Mouse (Mus musculus) right cerebral cortex, postnatal 10 days (tissue): ENCODE measurements around the gene Arhgef10l.
A peak's percentile ranks its signal among the peaks of the same experiment; 100 is the strongest.
"Not testable (repeated sequence)": the region's sequence is repeated elsewhere in the genome, so short reads cannot be mapped to it uniquely, and the experiment has no call there.

Experiments
- DNase-seq, 2 experiments: peaks; one replicate each; pipeline ENCODE4 v3.0.0; 2021; ENCODE audit warnings: low spot score in 2 of 2

The Arhgef10l gene

DNA sequence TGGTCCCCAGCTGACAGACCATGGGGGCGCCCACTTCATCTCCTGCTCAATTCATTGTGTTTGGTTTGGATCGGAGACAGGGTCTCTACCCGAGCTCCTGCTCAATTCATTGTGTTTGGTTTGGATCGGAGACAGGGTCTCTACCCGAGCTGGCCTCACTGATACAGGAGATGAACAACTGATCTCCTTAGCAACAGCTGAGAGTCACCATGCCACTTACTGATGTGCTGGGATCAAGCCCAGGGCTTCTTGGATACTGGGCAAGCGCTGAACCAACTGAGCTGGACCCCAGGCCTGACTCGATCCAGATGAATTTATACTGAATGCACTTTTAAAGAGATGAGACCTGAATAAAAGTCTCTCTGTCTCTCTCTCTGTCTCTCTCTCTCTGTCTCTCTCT lies 59.6 kb downstream of the Arhgef10l start:
- no peak for DNase-seq

DNA sequence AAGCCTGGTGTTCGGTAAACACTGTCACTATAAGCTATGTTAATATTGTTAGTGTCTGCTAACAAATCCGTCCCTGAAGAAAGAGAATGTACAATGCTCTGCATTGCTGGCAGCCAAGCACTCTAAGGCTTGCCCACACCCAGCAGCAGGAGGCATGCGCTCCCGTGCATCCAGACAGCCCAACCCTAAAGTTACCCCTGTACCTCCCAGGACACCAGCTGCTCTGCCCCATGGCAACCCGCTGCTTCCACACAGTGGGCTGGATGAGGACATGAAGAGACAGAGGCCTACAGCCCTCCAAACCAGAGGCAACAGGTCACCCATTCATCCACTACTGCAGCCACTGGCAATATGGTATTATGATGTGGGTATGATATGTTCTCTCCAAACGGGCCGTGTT lies 60.0 kb downstream of the Arhgef10l start:
- DNase-seq: no peak

DNA sequence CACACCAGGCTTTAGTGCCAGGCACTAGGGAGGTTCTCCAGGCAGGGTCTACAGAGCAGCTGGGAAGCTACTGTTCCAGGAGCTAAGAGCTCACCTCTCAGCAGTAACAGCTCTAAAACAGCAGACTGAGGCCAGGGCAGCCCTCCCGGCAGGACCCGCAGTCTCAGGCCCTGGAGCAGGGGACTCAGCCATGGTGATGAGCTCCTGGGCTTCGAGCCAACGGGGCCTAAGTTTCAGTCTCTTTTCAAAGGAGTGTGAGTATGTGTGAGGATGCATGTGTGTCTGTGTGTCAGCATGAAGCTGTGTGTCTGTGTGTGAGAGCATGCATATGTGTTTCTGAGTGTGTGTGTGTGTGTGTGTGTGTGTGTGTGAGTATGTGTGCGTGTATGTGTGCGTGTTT lies 60.6 kb downstream of the Arhgef10l start:
- DNase-seq: peak in 1 of 2 experiments; percentile 56

DNA sequence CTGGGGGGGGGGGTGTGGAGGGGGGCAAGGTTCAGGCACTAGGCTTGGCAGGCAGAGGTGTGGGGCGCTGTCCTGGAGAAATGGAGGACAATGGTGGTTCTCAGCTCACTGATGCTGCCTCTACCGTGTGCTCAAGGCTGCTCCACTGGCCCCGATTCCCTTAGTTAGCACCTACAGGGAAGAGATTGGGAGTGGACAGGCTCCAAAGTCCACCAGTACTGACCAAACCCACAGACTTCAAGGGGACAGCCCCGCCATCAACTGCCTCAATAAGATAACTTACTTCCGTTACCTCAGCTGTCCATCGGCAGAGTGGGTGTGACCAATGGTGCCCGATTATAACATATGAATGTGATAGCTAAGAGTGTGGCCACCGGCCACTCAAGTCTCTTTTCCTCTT lies 61.3 kb downstream of the Arhgef10l start:
- DNase-seq: no peak

DNA sequence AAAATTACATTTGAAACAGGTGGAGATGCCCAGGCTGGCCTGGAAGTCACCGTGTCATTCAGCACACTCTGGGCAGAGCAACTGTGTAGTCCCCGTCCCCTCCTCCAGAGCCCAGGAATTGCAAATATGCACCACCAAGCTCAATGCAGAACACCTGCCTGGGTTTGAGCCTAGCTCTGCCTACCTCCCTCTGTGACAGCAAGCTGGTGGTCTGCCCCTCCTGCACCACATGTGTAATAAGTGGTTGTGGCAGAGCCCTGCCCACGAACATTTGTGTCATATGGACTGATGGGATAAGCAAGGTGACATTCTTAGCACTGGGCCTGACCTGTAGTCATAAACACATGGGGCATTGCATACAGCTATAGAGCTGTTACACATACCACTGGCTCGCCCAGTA lies 63.8 kb downstream of the Arhgef10l start:
- no peak for DNase-seq

DNA sequence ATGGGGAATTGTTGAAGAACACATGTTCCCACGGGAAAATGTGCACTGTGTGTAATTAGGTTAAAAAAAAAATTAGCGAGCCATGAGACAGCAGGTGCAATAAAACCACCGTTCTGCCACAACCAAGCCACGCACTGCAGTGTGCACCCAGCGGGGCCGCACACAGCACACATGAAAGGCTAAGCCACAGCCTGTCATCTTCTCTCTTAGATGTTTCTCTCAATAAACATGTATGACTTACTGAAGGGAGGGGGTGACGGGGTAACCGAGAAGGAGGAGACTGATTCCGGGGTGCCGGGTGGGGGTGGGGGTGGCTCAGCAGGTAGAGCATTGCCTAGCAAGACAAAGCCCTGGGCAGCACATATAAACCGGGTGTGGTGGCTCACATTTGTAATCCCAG lies 64.7 kb downstream of the Arhgef10l start:
- no peak for DNase-seq

DNA sequence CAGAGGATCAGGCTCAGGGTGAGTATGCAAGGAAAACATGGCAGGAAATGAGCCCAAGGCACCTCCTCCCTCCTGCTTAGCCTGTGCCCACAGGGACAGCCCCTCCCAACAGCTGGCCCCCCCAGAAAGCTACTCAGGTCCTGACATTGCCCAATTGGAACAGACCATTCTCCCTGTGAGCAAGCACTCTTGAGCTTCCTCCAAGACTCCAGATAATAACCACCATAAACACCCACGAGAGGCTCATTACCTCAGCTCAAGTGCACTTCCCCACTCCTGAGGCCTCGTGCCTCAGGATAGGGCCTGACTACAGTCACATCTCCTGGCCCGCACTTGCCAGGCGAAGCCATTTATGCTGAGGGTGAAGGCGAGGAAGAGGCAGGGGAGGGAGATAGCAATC lies 67.0 kb downstream of the Arhgef10l start:
- DNase-seq: no peak

DNA sequence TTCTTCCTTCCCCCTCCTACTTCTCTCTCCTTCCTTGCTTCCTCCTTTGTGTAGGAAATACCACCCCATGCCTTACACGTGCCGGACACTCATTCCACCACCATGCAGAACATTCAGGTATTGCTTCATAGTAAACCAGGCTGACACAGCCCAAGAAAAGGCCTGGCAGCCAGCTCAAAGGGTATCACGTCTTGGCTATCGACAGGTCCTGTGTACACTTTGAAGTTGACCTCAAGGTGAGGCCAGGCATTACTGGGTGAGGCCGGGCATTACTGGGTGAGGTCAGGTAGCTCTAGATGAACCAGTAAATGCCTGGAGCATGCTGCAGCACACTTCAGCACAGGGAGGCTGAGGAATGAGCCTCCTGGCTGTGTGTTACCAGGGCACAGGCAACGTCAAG lies 67.9 kb downstream of the Arhgef10l start:
- no peak for DNase-seq

DNA sequence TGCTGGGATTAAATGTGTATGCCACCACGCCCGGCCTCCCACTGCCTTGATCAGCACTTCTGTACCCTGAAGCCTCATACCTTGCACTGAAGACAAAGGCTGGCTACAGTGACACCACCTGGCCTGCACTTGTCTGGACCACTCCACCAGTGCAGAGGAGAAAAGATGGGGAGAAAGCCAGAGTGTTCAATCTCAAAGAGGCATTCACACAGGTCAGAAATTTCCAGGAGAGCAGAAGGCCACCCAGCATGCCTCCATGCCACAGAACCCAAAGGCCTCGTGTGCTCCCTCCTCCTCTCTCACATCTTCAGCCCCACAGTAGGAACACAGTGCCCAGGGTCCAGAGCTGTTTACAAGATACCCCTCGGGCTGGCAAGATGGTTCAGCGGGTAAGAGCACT lies 68.4 kb downstream of the Arhgef10l start:
- DNase-seq: no peak

DNA sequence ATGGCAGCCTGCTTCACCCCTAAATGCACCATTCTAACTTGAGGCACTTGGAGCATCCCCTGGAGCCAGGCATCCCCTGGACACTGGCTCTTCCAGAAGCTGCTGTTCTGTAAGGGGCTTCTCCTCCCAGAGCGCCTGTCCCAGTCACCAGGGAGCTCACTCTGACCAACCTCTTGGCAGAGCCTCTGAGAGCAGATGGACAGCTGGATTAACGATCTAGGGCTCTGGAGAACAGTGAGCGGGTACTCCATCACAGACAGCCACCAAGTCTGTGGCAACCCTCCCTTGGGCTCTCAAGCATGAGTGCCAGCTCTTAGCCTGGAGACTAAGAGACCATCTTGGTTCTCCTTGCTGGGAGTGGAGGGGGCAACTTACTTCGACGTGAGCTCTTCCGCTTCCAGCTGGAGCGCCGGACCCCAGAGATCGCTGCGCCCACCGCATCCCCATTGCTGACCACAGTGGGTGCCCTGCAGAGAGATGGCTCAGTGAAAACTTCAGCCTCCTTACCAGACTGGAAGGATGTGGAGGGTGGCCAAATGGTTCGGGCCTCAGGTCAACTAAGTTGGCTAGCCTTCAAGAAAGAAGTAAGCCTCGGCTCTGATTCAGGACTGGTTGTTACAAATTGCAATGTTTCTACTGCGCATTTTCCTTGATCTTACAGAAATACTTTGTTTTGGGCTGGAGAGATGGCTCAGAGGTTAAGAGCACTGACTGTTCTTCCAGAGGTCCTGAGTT lies 71.9 kb downstream of the Arhgef10l start:
- DNase-seq: no peak

DNA sequence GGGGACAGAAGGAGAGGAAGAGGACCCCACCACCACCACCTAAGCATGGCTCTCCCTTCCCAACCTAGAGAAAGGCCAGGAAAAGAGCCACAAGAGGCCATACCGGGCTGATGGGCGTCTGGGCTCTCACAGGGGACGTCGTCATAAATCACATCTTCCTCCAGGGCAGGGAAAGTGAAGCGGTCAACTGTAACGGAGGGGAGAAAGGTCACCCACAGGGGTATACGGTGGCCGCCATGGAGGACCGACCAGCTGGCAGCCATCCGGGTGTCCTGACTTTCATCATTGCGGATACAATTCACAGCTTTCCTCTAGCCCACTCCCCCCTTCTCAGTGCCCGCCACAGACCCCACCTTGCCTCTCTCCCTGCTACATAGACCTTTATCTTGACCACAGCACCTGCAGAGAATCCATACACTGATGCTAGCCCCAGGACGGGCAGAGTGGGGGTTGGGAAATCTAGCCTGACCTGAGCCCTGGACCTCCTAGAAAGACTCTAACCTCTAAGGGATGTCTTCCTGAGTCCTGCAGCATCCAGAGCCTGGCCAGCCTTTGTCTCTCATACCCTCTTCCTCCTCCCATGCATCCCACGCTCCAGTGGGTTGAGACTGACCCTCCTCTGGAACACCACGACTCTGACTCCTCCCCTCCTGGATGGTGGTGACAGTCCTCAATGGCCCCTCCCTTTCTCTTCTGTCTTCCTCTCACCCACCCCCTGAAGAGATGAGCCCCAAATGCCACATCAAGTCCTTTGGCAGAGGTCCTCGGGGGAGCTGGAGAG lies 72.6 kb downstream of the Arhgef10l start:
- no peak for DNase-seq

DNA sequence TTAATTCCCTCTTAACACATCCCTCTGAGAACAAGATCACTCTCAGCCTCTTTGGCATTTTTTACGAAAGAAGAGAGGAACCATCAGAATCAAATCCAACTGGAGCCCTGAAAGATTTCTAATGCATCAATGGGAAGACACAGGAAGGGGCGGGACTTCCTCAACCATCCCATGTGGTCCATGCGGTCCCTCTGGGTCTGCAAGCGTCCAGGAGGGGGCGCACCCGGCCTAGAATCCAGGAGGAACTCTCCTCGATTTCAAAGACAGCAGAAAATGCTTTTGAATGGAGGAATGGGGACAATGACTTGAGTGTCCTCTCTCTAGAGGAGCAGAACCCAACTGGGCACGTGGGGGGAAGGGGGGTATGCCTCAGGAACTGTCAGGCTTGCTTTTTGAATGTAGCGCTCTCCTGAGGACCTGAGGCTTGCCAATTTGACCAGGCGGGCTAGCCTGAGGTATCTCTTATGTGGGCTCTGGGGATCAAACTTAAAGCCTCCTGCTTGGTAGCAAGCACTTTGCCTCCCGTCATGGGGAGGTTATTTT lies 73.5 kb downstream of the Arhgef10l start:
- DNase-seq: peak; percentile 83 to 88

DNA sequence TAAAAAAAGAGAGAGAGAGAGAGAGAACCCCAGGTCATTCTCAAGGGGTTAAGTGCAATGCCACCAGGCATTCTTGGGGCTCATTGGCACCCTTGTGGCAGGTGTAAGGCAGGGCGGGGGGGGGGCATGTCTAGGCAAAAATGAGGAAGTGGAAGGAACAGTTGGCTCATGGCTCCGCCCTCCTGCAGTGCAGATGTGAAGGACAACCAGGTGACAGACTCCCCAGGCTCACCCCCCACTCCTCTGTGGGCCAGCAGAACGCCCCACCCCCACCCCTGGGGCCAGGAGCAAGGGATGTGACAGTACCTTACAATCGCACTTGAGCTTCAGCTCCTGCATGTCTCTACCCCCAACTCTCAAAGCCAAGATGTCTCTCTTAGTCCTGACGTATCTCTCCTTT lies 79.3 kb downstream of the Arhgef10l start:
- DNase-seq: no peak

DNA sequence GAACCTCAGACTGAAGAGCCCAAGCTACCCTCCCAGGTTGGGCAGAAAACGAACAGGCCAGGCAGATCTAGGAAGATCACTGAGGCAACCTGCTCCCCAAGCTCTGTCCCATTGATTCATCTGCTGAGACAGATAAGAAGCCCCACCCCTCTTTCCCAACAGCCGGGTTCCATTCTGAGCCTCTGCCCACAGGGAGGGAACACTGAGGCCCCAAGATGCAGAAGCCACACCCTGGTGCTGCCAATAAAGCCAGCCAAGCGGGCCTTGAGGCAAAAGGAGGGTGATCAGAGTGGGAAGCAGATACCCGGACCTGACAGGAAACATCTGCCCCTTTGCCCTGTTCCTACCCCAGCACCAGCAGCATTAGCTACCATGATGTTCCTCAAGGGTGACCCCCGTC lies 81.6 kb downstream of the Arhgef10l start:
- DNase-seq: no peak

DNA sequence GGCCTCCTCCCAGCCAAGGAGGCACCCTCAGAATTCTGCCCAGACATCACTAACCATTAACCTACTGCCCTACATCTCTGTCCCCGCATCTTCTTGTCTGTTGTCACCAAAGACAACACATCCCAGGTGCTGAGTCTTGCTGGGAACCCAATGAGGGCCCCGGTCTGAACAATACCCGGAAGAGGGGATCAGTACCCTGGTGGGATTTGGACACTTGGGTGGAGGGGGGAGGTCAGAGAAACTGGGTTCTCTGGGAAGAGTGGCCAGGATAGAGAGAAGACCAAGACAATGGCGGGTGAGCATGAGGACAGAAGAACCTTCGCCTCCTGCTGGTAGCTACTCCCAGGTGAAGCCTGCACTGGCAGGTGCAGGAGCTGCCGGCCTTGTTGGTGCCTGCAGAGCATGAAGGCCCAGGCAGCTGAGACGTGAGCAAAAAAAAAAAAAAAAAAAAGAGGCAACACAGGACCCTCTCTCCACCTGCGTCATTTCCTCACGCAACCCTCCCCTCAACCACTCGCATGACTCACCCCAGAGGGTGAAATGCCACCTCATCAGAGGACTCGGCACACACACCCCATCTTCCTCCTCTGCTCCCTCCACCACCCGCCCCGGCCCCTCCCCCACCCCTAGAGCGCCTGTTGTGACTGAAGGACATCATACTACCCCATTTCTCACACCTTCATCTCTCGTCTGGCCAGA lies 83.3 kb downstream of the Arhgef10l start:
- no peak for DNase-seq

DNA sequence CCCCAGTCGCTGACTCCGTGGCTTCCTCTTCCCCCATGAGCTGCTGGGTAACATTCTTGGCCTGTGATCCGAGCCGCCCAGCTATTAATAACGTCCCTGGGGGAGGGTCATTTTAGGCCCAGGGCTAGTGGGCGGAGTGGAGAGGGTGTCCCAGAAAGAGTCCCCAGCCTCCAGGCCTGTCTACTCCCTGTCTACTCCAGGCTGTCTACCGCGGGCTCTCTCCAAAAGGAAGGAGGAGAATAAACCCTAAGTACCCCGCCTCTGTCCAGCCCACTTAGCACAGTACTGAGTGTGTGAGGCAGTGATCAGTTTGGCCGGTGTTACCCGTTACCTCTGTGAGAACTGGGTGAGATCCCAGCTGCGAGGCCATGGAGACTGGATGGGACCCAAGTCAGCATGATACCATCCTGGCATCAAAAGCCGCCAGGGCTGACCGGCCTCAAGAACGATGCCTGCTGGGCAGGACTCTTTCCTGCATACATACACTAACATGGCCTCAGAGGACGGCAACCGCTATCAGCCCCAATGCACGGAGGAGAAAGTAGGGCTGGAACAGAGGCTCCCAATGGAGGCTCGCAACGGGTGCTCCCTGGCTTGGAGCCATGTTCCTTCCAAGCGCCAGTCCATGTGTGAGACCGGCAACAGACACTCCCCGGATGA lies 84.0 kb downstream of the Arhgef10l start:
- DNase-seq: peak; percentile 39 to 45

DNA sequence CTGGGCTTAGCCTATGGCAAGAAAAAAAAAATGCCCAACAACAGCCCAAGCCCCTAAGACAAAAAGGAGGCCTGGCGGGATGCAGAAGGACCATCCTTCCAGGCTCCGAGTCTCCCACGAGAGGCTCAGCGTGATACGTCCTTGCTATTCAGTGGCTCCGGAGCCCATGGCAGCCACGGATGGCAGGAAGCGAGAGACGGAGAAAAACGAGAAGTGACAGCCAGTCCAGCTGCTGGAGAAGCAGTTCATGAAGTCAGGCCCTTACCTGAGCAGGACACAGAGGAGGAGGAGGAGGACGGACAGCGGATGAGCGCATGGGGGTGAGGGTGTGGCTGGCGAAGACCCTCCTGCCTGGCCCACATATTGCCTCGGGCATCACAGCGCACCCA lies 84.5 kb downstream of the Arhgef10l start:
- DNase-seq: no peak

DNA sequence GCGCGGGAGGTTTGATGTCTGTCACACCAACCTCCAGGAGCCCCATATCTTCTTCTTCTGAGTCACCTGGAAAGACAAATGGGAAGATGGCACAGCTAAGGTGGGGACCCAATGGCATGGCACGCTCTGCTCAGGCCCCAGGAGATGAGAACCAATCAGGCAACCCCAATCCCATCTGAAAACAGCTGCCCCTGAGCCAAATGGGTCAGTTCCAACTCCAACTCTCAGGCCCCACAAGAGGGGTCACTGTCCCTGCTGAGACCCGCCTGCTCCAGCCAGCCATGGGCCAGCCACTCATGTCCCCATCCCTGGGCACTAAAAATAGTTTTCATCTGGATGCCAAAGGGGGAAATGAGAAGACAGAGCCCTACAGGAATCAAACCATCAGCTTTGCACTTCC lies 84.9 kb downstream of the Arhgef10l start:
- DNase-seq: no peak

DNA sequence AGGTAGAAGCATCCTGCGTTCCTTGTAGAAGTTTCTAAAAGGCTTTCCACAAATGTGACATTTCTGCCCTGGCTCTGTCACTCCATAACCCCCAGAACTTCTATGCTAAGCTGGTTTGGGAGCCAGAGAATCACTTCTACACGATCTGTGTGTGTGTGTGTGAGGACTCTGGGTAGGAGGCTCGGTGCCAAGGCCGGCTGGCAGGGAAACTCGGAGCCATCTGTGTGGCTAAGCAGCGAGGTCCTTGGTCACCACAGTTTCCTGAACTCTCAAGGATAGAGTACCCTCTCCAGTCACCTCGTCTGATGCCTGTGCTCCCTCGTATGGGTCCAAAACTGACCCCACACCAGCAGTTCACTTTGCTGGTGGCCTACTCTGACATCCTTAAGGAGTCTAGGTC lies 86.2 kb downstream of the Arhgef10l start:
- peak in 1 of 2 experiments; percentile 55 for DNase-seq

DNA sequence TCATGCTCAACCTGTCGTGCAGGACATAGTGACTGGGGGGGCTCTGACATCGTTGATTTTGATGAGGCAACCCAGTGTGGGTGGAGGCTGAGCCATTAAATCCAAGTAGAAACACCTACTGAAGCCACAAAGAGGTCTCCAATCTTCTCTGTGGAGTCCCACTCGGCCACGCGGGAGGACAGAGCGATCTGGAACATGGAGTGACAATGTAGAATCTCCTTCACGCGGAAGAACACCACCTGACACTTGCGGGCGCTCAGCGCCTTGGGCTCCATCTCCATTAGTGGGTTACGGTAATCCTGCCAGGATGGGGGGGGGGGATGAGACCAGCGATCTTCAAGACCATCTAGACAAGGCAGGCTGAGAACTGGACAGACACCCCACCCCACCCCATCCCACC lies 86.7 kb downstream of the Arhgef10l start:
- no peak for DNase-seq

DNA sequence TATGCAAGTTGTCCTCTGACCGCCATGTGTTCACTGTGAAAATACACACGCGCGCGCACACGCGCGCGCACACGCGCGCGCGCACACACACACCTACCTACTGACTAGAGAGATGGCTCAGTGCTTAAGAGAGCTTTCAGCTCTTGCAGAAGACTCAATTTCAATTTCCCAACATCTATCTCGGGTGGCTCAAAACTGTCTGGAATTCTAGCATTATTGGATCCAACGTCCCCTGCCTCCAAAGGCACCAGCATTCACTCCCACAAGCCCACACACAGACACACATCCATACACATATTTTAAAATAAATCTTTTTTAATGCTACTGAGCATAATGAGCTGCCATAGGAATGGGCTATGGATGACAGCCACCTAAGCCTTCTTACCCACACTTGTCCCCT lies 89.2 kb downstream of the Arhgef10l start:
- DNase-seq: no peak

DNA sequence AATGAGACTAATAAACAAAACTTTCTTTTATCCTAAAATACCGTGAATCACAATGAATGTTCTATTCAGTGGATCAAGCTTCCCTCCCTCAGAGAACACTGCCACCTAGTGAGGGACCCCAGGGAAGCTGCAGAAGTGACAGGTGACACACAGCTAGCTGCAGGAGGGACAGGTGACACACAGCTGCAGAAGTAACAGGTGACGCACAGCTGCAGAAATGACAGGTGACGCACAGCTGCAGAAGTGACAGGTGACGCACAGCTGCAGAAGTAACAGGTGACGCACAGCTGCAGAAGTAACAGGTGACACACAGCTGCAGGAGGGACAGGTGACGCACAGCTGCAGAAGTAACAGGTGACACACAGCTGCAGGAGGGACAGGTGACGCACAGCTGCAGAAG lies 90.9 kb downstream of the Arhgef10l start:
- DNase-seq: not testable (repeated sequence)
